Mouse (Mus musculus) liver, embryonic 15.5 days (tissue): ENCODE results near the gene Serping1. TPM values are rescaled to one million over a fixed set of nuclear protein-coding genes. Genes with fewer than 3 reads are reported as not detected.

Source experiments
- ATAC-seq: fragments of 200-750 bp; cut with Nextera tagmentation; 2 replicates; pipeline ENCODE4 v1.8.0; 2017; ENCODE audit warnings: moderate number of reproducible peaks, mild to moderate bottlenecking, moderate library complexity; ENCODE audit not compliant: insufficient read depth
- H3K27ac ChIP-seq: fragments of 300-500 bp; sonication (generic); replicated peaks from 2 replicates; pipeline ENCODE4 v1.5.1; 2015; ENCODE audit warnings: mild to moderate bottlenecking, inconsistent platforms
- H3K27me3 ChIP-seq: fragments of 300-500 bp; sonication (generic); 2 replicates; pipeline ENCODE4 v1.6.1; 2015; ENCODE audit warnings: mild to moderate bottlenecking, inconsistent platforms
- H3K36me3 ChIP-seq: fragments of 300-500 bp; sonication (generic); replicated peaks from 2 replicates; pipeline ENCODE4 v1.6.1; 2015; ENCODE audit warnings: moderate library complexity, mild to moderate bottlenecking, inconsistent platforms
- H3K4me1 ChIP-seq: fragments of 300-500 bp; sonication (generic); replicated peaks from 2 replicates; pipeline ENCODE4 v1.6.1; 2015; ENCODE audit warnings: inconsistent platforms
- H3K4me2 ChIP-seq: fragments of 300-500 bp; sonication (generic); 2 replicates; pipeline ENCODE4 v1.6.1; 2015; ENCODE audit warnings: moderate library complexity, mild to moderate bottlenecking, inconsistent platforms
- H3K4me3 ChIP-seq: fragments of 300-500 bp; sonication (generic); replicated peaks from 2 replicates; pipeline ENCODE4 v1.5.1; 2015; ENCODE audit warnings: mild to moderate bottlenecking, inconsistent platforms
- H3K9ac ChIP-seq: fragments of 300-500 bp; sonication (generic); 2 replicates; pipeline ENCODE4 v1.6.1; 2015; ENCODE audit warnings: moderate library complexity, mild to moderate bottlenecking, inconsistent platforms
- H3K9me3 ChIP-seq: fragments of 300-500 bp; sonication (generic); replicated peaks from 2 replicates; pipeline ENCODE4 v1.6.1; 2016; ENCODE audit warnings: inconsistent platforms
- WGBS: fragments of 180-500 bp; shearing (Covaris S2); methylation state at CpG from one replicate; pipeline ENCODE4 v1.1.7; 2015; ENCODE audit warnings: mixed read lengths; ENCODE audit not compliant: insufficient replicate concordance; 5-methylcytosine and 5-hydroxymethylcytosine counted together
- polyA plus RNA-seq: library from polyadenylated mRNA; unstranded; fragments of >200 nt; fragmentation: Nextera tagmentation; extraction: Ambion mirVana; gene quantifications from 2 replicates; pipeline ENCODE4 v1.2.1, GENCODE M21; 2015

Serping1 gene
- polyA plus RNA-seq, 1 experiment from 2014 or later, result 84.2 TPM

GRCm38 (mm10) chr2:84727172-84727858, 47.9 kb downstream of the Serping1 start, which contains the start of gene Clp1:
Gene Clp1, minus strand, starts transcription at chr2:84727350.
- Histone ChIP-seq H3K4me3 (peak within 1 kb of the TSS; percentile 67), H3K9me3 (no peaks in the 10 kb centered on the region), H3K27ac (peak within 1 kb of the TSS; percentile 94), H3K27me3 (no peaks in the 10 kb centered on the region), H3K9ac (peak within 1 kb of the TSS; percentile 71), H3K4me2 (peak within 1 kb of the TSS; percentile 81), H3K36me3 (peaks cover 38% of the 10 kb centered on the region), H3K4me1 (peaks cover 78% of the 10 kb centered on the region)
- under 1% methylated on average over 39 of the region's 39 CpGs for WGBS
- peak; percentile 94 for ATAC-seq

DNA sequence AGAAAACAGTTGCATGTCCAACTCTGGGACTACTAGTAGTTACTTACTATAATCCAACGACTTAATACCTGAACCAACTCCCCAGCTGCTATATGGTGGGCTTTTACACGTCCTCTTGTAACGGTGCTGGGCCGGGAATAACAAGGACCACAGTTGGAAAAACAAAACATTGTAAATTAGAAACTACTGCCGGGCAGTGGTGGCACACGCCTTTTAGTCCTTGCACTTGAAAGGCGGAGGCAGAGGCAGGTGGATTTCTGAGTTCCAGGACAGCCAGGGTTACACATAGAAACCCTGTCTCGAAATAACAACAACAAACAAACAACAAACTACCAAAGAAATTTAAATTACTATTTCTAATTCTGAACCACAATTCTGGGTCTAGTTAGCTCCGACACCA, 48.5 kb downstream of the Serping1 start:
- Histone ChIP-seq H3K36me3 (peaks cover 44% of the 10 kb centered on the region), H3K4me3 (peak overlapping the region; percentile 67), H3K27ac (peak overlapping the region; percentile 94), H3K4me2 (peak overlapping the region; percentile 81), H3K9ac (peak overlapping the region; percentile 63), H3K9me3 (no peaks in the 10 kb centered on the region), H3K27me3 (no peaks in the 10 kb centered on the region), H3K4me1 (peaks cover 78% of the 10 kb centered on the region)
- 1% methylated on average over 9 of the region's 9 CpGs for WGBS
- peak; percentile 26 for ATAC-seq

DNA sequence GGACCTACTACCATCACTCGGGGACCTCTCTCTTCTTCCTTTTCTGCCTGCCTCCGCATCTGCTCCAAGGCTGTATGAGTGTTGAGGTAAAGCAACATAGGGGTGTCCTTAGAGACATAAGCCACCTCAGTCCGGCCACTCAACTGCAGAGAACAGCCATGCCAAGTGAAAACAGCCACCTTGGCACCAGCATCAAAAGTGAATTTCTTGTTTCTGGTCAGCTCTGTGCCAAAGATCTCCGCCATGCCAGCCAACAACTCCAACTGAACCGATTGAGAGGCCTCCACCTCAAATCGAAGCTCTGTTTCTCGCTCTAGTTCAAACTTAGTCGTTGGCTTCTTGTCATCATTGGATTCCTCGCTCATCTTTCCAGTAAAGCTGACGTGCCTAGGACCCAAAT, 49.5 kb downstream of the Serping1 start:
- Histone ChIP-seq H3K36me3 (peaks cover 53% of the 10 kb centered on the region), H3K4me2 (peak overlapping the region; percentile 81), H3K27me3 (no peaks in the 10 kb centered on the region), H3K9me3 (no peaks in the 10 kb centered on the region), H3K4me3 (peak overlapping the region; percentile 67), H3K27ac (peak overlapping the region; percentile 94; the same call in 1 of the 2 replicates), H3K4me1 (peaks cover 78% of the 10 kb centered on the region), H3K9ac (peak overlapping the region; percentile 63)
- WGBS, result 88% methylated on average over 10 of the region's 10 CpGs
- ATAC-seq, result no peak

DNA sequence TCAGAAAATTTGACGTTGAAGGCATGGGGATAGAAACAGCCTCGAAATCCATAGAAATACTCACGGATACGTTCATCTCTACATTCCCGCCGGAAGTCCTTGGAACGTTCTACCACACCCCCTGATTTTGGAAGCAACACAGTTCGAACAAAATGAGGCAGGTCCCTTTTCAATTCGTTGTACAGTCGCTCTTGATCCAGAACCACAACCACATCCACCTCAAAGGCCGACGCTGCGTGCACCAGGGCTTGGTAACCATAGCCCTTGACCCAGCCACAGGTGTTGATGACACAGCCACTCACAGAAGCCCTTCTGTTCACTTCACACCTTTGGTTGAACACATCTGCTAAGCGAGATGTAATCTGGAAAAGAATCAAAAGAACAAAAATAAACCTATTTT, 51.4 kb downstream of the Serping1 start:
- H3K27ac ChIP-seq, result 0 out of 2 replicates have a peak overlapping the region, but pooled peaks have one; percentile 9
- 89% methylated on average over 14 of the region's 14 CpGs for WGBS
- 0 out of 2 replicates have a peak overlapping the region, but pooled peaks have one; percentile 23 for H3K9ac ChIP-seq
- H3K4me2 ChIP-seq, result peak overlapping the region; percentile 81; the same call in 1 of the 2 replicates
- H3K36me3 ChIP-seq, result peaks cover 61% of the 10 kb centered on the region
- no peaks in the 10 kb centered on the region for H3K9me3 ChIP-seq
- no peaks in the 10 kb centered on the region for H3K27me3 ChIP-seq
- peaks cover 67% of the 10 kb centered on the region for H3K4me1 ChIP-seq
- no peak for ATAC-seq
- H3K4me3 ChIP-seq, result no peak overlapping the region

DNA sequence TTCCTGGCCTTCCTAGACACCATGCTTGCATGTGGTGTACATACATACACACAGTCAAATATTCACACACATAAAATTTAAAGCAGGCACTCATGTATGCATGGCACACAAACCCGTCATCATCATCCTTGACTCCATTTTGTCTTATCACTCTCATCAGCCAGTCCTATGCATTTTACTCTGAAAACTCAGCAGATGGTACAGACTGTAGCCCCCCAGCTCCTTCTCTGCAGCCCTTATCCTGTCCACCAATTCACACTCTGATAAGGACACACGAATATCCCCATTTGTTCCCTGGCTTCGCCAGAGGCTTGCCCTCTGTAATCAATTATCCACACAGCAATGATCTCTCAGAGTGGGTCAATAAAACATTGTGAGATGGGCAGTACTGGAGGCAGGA, 54.1 kb downstream of the Serping1 start:
- H3K9me3 ChIP-seq, result no peaks in the 10 kb centered on the region
- WGBS, result 28% methylated on average over 3 of the region's 3 CpGs
- no peak overlapping the region for H3K4me3 ChIP-seq
- no peak overlapping the region for H3K4me2 ChIP-seq
- H3K9ac ChIP-seq, result no peak overlapping the region
- H3K27me3 ChIP-seq, result no peaks in the 10 kb centered on the region
- no peak for ATAC-seq
- peaks cover 68% of the 10 kb centered on the region for H3K4me1 ChIP-seq
- 0 out of 2 replicates have a peak overlapping the region, but pooled peaks have one; percentile 19 for H3K27ac ChIP-seq
- peaks cover 60% of the 10 kb centered on the region for H3K36me3 ChIP-seq

GRCm38 (mm10) chr2:84720718-84721117, 54.5 kb downstream of the Serping1 start:
- ATAC-seq, result no peak
- 0 out of 2 replicates have a peak overlapping the region, but pooled peaks have one; percentile 19 for H3K27ac ChIP-seq
- H3K27me3 ChIP-seq, result no peaks in the 10 kb centered on the region
- H3K4me2 ChIP-seq, result no peak overlapping the region
- no peak overlapping the region for H3K4me3 ChIP-seq
- no peaks in the 10 kb centered on the region for H3K9me3 ChIP-seq
- peaks cover 66% of the 10 kb centered on the region for H3K4me1 ChIP-seq
- WGBS, result 88% methylated on average over 2 of the region's 2 CpGs
- H3K36me3 ChIP-seq, result peaks cover 55% of the 10 kb centered on the region
- H3K9ac ChIP-seq, result no peak overlapping the region

- WGBS, result 84% methylated on average over 4 of the region's 4 CpGs
- peak overlapping the region; percentile 99 for H3K27ac ChIP-seq
- peaks cover 24% of the 10 kb centered on the region for H3K36me3 ChIP-seq
- H3K9me3 ChIP-seq, result no peaks in the 10 kb centered on the region
- H3K4me3 ChIP-seq, result no peak overlapping the region
- peak overlapping the region; percentile 14; the same call in 1 of the 2 replicates for H3K9ac ChIP-seq
- ATAC-seq, result no peak
- peaks cover 54% of the 10 kb centered on the region for H3K4me1 ChIP-seq
- H3K4me2 ChIP-seq, result peak overlapping the region; percentile 91
- H3K27me3 ChIP-seq, result no peaks in the 10 kb centered on the region
Observed at GRCm38 (mm10) chr2:84717357-84717756, 57.9 kb downstream of the Serping1 start.

GRCm38 (mm10) chr2:84716423-84717355, 58.6 kb downstream of the Serping1 start:
- H3K27ac ChIP-seq, result peak overlapping the region; percentile 99
- H3K9me3 ChIP-seq, result no peaks in the 10 kb centered on the region
- peak overlapping the region; percentile 86 for H3K4me3 ChIP-seq
- 8% methylated on average over 9 of the region's 9 CpGs for WGBS
- H3K36me3 ChIP-seq, result peaks cover 17% of the 10 kb centered on the region
- H3K27me3 ChIP-seq, result no peaks in the 10 kb centered on the region
- H3K4me1 ChIP-seq, result peaks cover 51% of the 10 kb centered on the region
- peak overlapping the region; percentile 91 for H3K4me2 ChIP-seq
- peak overlapping the region; percentile 88 for H3K9ac ChIP-seq
- no peak for ATAC-seq

DNA sequence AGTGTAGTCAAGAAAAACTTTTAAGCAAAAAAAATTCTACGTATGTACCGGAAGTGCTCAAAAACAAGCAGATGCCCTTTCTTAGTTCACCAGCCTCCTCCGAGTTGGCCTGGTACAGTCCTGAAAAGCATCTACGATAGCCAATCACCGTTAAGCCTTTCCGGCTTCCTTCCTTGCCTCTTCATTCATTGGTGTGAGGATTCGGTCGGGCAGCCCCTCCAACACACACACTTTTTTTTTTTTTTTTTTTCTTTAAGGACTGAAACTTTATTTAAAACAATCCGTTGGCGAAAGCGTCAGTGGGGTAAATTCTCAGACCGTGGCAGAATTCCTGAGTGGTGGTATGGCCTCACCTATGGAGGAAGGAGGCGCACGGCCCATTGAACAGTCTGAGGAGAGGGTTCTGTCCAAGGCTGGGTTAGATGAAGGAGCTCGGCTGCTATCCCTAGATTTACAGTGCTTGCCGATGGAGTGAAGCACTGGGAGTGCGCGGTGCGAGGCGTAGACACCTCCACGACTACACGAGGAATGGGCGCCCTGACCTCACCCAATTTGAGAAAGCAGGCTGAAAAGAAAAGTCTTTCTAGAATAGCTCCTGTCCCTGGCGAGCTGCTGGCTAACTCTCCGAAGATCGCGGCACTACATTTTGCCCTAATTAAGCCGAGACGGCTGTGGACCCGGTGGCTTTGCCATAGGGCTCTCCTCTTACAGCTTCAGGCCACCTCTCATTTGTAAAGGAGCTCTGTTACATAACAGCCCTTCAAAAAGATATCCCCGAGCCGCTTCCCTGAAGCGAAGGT, 59.5 kb downstream of the Serping1 start:
- Histone ChIP-seq H3K9ac (peak overlapping the region; percentile 88), H3K9me3 (no peaks in the 10 kb centered on the region), H3K27ac (peak overlapping the region; percentile 99), H3K36me3 (peaks cover 14% of the 10 kb centered on the region), H3K4me3 (peak overlapping the region; percentile 86), H3K4me1 (peaks cover 43% of the 10 kb centered on the region), H3K4me2 (peak overlapping the region; percentile 91), H3K27me3 (no peaks in the 10 kb centered on the region)
- WGBS, result under 1% methylated on average over 33 of the region's 33 CpGs
- ATAC-seq, result peak; percentile 86
